Mouse (Mus musculus) hematopoietic multipotent progenitor cell, adult 10-12 weeks (in vitro differentiated cells): ENCODE data around the gene Phex. TPM values are rescaled to one million over a fixed set of nuclear protein-coding genes. Genes with fewer than 3 reads are reported as not detected.

Experiments used
- polyA plus RNA-seq: library from polyadenylated mRNA; stranded (reverse); fragments of >175 nt; gene quantifications from 2 replicates; pipeline ENCODE4 v1.2.3, GENCODE M21; 2012; ENCODE audit warnings: low replicate concordance

The Phex gene
- not detected in 2 replicates for polyA plus RNA-seq

GRCm38 (mm10) chrX:157415212-157415611 lies at the start of gene Phex:
Phex (minus strand) TSS chrX:157415312.

Other genes starting within 250 kb of the Phex start
- 21.6 and 31.9 TPM in 2 replicates for gene Sms, start 77.0 kb upstream of the Phex start, polyA plus RNA-seq
- 0.10 TPM in 1 of 2 replicates, not detected in the other for gene Yy2, start 153.7 kb upstream of the Phex start, polyA plus RNA-seq
- 4.3 and 5.0 TPM in 2 replicates for gene Mbtps2, start 183.4 kb upstream of the Phex start, polyA plus RNA-seq